Mouse (Mus musculus): ENCODE data around the gene Cherp.

- no peak for TF ChIP-seq POLR2A (IDR thresholded peaks at IDR 0.05; ENCODE audit: low read depth, low read length)
- no peak for TF ChIP-seq CTCF (conservative IDR thresholded peaks at IDR 0.05; ENCODE audit: insufficient read depth, insufficient read length, low read depth, low read length)
Measured at GRCm38 (mm10) chr8:72513158-72513557, 38.1 kb upstream of the Cherp start.

Measured in kidney, adult 2 months (tissue).